Mouse (Mus musculus): Measurements from ENCODE around the gene Klk1.
"Not testable (repeated sequence)": the region's sequence is repeated elsewhere in the genome, so short reads cannot be mapped to it uniquely, and the experiment has no call there.

Gene Klk1

DNA sequence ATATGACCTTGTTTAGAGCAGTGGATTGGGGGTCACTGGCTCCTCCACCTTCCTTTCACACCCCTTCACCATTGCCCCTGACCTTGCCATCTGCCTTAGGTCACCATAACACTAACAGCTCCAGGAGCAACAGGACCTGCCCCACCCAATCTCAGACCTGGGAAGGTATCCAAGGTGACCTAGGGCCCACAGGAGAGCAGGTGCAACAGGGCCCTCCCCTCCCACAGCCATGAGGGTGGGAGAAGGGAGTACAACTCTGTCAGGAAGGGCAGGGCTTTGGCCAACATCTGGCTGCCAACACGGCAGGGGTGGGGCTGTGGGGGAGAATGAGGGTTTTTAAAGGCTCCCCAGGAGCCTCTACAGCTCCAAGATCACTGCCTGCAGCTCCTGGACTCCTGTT is at the start of gene Klk1:
TSS of gene Klk1 (plus strand) at position 285 of the 400 bp plus-strand sequence.
- DNase-seq (ENCODE audit: extremely low spot score, low spot score), result no peak

DNA sequence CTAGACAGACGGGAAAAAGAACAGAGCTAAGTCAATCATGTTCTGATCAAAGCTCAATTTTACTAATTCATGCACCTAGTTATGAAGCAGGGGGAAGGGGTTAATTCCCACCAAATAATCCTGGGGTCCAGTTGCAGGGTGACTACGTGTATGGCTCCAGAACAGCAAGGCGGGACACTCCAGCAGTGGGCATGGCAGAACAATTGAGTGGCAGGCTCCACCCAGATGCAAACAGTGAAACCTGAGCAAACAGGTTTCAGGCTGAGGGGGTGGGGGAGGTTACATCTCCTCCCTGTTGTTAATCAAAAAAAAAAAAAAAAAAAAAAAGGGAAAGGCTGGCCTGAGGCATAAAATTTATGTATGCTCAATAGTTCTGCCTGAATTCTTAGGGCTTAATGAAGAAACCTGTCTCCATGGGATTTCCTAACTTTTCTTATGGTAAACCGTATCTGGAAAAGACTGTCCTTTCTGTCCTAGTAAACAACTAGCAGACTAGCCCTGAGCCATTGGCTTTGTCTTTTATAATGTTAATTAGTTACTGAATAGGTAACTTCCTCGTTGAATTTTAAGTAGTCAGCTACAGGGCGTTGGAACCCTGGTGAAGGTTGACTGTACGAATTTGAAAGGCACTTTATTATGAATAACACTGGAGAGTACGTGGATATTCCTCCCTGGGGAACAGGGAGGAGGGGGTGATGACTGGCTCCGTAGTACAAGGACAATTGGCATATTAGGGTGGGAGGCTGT is 45.7 kb upstream of the Klk1 start:
- no peak for DNase-seq (ENCODE audit: extremely low spot score, low spot score)

DNA sequence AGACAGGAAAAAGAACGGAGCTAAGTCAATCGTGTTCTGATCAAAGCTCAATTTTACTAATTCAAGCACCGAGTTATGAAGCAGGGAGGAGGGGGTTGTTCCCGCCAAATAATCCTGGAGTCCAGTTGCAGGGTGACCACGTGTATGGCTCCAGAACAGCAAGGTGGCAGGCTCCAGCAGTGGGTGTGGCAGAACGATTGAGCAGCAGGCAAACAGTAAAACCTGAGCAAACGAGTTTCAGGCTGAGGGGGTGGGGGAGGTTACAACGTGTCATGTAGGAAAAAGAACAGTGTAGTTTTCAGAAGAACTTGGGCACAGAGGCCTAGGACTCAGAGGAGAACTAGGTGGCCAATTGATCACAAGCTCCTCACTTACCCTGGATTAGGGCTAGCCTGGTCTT is 38.6 kb upstream of the Klk1 start:
- not testable (repeated sequence) for DNase-seq (ENCODE audit: extremely low spot score, low spot score)

DNA sequence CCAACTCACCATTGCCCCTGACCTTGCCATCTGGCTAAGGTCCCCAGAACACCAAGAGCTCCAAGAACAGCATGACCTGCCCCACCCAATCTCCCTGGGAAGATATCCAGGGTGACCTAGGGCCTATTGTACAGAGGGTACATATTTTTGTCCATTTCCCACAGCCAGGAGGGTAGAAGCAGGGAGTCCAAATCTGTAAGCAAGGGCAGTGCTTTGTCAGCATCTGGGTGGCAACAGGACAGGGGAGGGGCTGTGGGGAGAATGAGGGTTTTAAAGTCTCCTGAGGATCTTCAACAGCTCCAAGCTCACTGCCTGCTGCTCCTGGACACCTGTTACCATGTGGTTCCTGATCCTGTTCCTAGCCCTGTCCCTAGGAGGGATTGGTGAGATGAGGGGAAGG is 37.2 kb upstream of the Klk1 start, which contains the start of gene Klk1b24:
TSS of gene Klk1b24 (plus strand) at position 301 of the 400 bp plus-strand sequence.
- not testable (repeated sequence) for DNase-seq (ENCODE audit: extremely low spot score, low spot score)

DNA sequence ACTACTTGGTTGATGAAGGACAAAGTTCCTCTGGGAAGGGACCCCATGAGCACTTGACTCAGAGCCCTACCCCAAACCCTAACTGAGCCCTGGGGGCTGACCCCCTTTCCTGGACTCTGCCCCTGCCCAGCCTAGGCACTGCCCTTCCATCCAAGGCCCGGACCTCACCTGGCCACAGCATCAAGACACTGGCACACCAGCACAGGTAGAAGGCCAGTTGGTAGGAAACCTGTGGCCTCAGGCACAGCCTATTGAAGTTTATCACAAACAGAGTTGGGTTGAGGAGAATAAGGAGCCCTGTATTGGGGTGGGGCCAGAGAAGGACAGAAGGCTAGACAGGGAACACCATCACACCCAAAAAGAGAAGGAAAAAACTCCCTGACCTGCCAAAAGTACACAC is 31.7 kb upstream of the Klk1 start:
- not testable (repeated sequence) for DNase-seq (ENCODE audit: extremely low spot score, low spot score)

DNA sequence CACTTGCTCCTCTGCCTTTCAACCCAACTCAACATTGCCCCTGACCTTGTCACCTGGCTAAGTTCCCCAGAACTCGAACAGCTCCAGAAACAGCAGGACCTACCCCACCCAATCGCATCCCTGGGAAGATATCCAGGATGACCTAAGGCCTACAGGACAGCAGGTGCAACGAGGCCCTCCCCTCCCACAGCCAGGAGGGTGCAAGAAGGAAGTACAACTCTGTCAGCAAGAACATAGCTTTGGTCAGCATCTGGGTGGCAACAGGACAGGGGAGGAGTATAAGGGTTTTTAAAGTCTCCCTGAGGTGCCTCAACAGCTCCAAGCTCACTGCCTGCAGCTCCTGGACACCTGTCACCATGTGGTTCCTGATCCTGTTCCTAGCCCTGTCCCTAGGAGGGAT is 27.3 kb upstream of the Klk1 start, which contains the start of gene Klk1b3:
TSS of gene Klk1b3 (plus strand) at position 301 of the 400 bp plus-strand sequence.
- DNase-seq (ENCODE audit: extremely low spot score, low spot score), result no peak

DNA sequence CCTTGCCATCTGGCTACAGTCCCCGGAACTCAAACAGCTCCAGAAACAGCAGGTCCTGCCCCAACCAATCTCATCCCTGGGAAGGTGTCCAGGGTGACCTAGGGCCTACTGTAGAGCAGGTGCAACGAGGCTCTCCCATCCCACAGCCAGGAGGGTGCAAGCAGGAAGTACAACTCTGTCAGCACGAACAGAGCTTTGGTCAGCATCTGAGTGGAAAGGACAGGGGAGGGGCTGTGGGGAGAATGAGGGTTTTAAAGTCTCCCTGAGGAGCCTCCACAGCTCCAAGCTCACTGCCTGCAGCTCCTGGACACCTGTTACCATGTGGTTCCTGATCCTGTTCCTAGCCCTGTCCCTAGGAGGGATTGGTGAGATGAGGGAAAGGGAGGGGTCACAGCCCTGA is 18.0 kb upstream of the Klk1 start, which contains the start of gene Klk1b4:
TSS of gene Klk1b4 (plus strand) at position 301 of the 400 bp plus-strand sequence.
- not testable (repeated sequence) for DNase-seq (ENCODE audit: extremely low spot score, low spot score)

DNA sequence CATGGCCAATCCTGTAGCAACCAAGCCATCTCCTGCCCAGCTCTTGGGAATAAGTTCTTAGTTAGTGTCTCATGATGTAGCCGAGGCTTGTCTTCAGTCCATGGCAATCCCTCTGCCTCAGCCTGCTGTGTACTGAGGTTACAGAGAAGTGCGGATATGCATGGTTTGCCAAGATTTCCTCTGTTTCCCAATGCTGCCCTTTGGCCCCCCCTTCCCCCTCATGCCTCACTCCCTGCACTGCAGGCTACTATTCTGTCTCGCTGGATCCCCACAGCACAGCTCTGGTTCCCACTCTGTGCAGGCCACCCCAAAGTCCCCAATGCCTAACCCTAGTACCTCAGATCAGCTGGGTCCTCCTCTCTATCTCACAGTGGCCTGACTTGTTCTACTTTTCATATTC is 16.9 kb upstream of the Klk1 start:
- no peak for DNase-seq (ENCODE audit: extremely low spot score, low spot score)

DNA sequence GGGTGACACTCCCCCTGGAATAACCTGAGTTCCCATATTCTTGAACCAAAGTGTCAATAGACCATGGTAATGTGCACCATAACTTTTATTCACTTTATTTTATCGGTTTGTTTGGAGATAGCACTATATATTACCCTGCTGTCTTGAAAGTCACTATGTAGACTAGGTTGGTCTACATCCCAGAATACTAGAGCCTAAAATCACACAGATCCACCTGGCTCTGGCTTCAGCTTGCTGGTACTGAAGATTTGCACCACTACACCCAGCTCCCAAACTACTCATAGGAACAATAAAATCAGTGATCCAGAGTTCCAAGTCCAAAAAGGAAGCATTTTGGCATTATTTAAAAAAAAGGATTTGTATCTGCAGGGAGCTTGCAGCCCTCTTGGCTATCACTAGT is 9.5 kb upstream of the Klk1 start, which contains the start of gene Klk1b5:
TSS of gene Klk1b5 (plus strand) at position 301 of the 400 bp plus-strand sequence.
- no peak for DNase-seq (ENCODE audit: extremely low spot score, low spot score)

DNA sequence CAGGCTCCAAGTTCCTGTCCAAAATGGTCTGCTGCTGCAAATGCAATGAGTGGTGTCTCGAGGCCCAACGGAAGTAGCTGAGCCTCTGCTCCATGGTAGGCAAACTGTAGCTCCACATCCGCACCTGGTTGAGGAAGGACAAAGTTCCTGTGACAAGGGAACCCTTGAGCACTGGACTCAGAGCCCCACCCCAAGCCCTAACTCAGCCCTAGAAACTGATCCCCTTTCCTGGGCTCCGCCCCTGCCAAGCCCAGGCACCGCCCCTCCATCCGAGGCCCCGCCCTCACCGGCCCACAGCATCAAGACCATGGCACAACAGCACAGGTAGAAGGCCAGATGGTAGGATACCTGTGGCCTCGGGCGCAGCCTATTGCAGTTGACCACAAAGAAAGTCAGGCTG is 3.6 kb upstream of the Klk1 start:
- not testable (repeated sequence) for DNase-seq (ENCODE audit: extremely low spot score, low spot score)

DNA sequence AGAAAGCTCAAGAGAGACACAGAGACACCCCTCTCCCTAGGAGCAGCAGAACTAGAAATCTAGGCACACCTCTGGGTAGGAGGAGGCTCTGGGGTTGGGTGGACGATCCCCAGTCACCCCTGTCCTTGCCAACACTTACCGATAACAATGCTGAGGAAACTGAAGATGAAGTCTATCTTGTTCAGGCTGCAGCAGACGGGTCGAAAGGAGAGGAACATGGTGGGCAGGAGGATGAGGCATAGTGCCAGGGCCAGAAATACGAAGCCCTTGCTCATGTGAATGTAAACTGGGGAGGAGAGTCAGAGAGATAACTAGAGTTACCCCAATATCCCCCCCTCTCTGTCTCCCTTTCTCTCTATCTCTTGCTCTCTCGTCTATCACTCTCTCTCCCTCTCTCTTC is 2.8 kb upstream of the Klk1 start:
- not testable (repeated sequence) for DNase-seq (ENCODE audit: extremely low spot score, low spot score)

DNA sequence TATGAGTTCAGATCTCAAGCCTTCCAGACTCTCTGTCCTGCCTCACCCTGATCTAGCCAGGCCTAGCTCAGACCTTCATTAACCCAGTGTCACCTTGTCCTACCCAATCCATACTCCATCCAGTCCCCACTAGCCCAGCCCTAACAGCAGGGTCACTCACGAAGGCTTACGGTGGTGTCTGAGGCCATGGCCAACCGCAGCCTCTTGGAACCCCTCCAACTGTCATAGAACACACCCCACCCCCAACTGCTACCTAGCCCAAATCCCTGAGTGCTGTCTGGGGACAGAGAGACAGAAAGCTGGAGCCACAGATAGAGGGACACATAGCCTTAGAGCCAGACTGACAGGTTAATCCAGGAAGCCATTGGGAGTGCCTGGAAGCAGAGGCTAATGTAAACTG is 10.7 kb downstream of the Klk1 start, which contains the start of gene Gm36864:
TSS of gene Gm36864 (plus strand) at position 269 of the 400 bp plus-strand sequence.
- no peak for DNase-seq (ENCODE audit: extremely low spot score, low spot score)

DNA sequence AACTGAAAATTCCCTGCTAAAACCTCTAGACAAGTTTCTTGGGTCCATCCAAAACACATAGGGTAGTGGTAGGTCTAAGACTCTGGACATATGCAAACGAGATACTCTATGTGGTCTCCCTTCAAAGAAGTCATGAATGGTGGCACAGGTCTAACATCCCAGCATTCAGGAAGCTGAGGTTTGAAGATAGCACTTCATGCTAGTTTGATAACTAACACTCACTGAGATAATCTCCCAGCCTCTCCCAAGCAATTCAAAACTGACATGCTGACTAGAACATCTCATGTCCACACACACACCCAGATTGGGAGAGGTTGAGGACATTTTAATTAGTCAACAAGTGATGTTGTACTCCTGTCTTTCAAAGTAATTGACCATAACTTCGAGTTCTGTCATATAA is 14.8 kb downstream of the Klk1 start:
- no peak for DNase-seq (ENCODE audit: extremely low spot score, low spot score)

DNA sequence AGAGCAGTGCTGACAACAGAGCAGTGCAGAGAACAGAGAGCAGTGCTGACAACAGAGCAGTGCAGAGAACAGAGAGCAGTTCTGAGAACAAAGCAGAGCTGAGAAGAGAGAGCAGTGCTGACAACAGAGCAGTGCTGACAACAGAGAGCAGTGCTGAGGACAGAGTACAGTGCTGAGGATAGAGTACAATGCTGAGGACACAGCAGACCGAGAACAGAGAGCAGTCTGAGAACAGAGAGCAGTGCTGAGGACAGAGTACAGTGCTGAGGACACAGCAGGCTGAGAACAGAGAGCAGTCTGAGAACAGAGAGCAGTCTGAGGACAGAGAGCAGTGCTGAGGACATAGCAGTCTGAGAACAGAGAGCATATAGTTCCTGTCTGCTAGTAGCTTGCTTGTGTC is 15.6 kb downstream of the Klk1 start:
- no peak for DNase-seq (ENCODE audit: extremely low spot score, low spot score)

DNA sequence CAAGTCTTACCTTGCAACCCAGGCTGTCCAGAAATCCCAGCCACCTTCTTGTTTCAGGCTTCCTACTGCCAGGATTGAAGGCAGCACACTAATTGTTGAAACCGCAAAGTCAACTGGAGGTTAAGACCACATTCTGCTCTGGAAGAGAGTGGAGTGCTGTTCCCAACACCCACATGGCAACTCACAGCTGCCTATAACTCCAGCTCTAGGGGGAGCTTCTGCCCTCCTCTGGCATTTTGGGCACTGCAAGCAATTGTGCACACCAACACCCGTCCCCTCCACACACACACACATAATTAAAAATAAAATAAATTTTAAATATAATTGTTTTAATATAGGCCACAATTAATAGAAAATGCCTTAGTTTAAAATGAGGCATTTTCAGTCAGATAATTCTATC is 16.0 kb downstream of the Klk1 start:
- no peak for DNase-seq (ENCODE audit: extremely low spot score, low spot score)

DNA sequence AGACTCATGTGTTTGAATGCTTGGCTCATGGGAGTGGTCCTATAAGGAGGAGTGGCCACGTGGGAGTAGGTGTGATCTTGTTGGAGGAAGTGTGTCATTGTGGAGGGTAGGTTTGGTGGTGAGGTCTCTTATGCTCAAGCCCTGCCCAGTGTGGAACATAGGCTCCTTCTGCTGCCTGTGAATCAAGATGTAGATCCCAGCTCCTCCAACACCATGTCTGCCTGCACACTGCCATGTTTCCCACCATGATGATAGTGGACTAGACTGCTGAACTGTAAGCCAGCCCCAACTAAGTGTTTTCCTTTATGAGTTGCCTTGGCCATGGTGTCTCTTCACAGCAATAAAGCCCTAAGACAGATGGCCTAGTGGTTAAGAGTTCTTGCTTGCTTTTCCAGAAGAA is 18.9 kb downstream of the Klk1 start:
- no peak for DNase-seq (ENCODE audit: extremely low spot score, low spot score)

DNA sequence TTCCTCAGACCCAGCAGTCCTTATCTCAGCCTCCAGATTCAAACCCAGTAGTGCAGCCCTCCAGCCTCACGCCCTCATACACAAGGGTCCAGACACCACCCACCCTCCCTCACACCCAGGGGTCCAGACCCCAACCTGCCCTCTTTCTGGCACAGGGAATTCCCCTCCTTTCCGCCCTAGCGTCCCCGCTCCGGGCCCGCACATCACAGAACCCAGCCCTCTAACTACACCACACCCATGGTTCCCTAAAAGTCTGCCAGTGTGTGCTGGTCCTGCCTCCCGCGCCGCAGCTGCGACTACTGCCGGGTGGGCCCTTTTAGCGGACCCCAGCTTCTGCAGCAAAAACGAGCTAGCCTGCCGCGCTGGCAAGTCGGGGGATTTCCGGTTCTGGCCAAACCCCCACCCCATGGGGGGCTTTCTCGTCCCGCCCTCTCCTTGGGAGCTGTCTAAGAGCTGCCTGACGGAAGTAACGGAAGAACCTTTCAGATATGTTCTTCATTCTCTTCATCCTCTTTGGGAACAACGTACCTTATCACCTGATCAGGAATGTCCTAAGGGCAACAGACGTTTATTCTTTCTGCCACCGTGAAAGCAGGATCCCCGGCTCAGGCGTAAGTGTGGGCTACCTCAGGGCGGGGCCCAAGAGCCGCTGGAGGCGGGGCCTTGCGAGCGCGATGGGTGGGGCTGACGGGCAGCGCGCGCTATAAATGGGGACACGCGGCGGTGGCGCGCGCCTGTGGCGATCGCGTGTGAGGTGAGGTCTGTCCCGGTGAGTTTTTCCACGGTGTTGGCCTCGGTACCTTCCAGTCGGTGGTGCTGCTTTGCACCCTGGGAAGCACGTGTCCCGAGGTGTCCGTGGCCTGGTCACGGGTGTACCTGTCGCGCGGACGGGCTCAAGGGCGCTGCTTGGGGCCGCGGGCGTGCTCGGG is 21.2 kb downstream of the Klk1 start, which contains the start of the genes 1700028J19Rik and 2410002F23Rik:
TSS of gene 1700028J19Rik (minus strand) at position 641 of the 929 bp plus-strand sequence.
TSS of gene 2410002F23Rik (plus strand) at position 668 of the 929 bp plus-strand sequence.
- peak; percentile 93 for DNase-seq (ENCODE audit: extremely low spot score, low spot score)

DNA sequence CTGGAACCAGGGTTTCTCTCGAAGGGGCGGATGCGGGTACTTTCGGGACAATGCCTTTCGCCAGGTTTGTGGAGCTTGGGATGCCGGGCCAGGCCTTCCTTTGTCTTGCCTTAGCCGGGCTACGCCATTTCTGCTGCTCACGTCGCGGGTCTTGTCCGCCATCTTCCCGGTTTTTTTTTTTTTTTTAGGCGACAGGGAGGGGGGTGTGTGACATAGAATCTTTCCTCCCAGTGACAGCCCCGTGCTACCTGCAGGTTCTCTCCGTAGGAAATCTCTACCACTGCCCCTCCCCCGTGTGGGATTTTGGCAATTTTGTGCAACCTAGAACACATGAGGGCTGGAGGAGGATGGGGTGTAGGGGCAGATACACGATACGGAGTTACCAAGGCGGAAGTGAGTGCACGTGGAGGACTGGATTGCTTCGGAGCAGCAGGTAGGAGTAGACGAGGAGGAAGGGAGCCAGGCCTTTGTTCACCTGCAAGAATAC is 21.9 kb downstream of the Klk1 start:
- no peak for DNase-seq (ENCODE audit: extremely low spot score, low spot score)

DNA sequence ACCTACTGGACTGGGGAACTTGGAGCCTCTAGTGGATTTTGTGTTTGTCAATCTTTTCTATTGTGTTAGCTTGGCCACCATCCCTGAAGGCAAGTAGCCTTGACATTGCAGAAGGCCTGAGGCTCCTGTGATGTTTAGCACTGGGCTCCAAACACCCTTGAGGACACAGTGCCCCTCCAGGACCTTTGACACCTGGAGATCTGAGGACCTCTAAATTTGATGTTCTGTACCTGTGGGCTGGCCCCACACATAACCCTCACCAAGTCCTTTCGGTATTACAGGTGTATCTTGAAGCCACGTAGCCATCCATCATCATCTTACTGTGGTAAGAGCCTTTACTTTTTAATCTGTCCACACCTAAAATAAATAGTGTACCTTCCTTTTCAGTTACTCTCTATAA is 22.8 kb downstream of the Klk1 start:
- DNase-seq (ENCODE audit: extremely low spot score, low spot score), result no peak

DNA sequence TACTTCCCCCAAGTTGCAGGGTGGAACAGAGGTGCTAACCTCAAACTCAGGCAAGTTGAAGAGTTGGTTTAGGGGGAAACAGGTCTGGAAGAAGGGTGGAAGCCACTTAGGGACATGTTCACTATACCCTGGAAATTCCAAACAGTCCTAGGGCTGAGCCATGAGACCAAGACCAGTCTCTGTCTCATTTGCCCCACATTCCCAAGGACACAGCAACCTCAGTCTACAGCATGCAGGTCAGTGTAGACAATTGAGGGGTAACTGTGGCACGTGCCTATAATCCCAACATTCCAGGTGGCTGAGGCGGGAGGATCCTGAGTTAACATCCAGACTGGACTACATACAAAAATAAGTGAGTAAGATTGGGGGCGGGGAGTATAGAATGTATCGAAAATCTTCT is 24.1 kb downstream of the Klk1 start:
- DNase-seq (ENCODE audit: extremely low spot score, low spot score), result no peak

DNA sequence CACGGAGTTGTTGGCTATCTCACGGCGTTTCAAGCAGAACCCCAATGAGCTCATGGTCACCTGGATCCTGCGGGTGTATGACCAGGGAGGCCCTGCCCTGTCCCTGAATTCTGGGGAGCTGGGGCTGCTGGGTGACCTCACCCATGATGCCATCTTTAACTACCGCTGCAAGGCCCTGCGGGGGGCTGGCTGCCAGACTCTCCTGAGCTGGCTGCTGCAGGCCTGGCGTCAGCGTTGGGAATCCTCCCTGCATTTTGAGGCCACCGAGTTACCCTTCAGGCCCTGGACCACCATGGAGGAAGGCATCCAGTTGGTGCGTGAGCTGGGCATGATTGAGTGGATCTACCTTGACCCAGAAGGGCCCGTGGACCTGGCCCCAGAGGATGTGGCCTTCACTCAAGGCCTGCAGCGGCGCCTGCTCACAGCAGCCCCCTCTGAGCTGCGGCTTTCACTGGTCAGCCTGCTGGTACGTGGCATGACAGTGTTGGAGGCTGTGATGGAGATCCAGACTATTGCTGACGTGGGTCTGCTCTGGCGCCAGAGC is 25.6 kb downstream of the Klk1 start:
- not testable (repeated sequence) for DNase-seq (ENCODE audit: extremely low spot score, low spot score)
